Mouse (Mus musculus): ENCODE results near the gene Hnrnpdl. TPM values are rescaled to one million over a fixed set of nuclear protein-coding genes. Genes with fewer than 3 reads are reported as not detected.

The Hnrnpdl gene
- total and polyA plus RNA-seq, 3 experiments: 44.1 to 57.3 (median 57.1) TPM

- intact Hi-C loops (cut with DNase I): no loop called here
- H3K9ac ChIP-seq (ENCODE audit: low read depth, low read length): no peak overlapping the region
- no peak for DNase-seq
- H3K36me3 ChIP-seq (ENCODE audit: control insufficient read depth, insufficient read depth, low read length): no peaks in the 10 kb centered on the region
- peaks cover 11% of the 10 kb centered on the region for H3K4me1 ChIP-seq (ENCODE audit: control insufficient read depth, insufficient read depth, low read length)
- TF ChIP-seq POLR2A (IDR thresholded peaks at IDR 0.05; ENCODE audit: insufficient read depth, low read depth, low read length) (no peak), EP300 (IDR thresholded peaks at IDR 0.05; ENCODE audit: insufficient read depth, low read depth, low read length) (no peak), CTCF (IDR thresholded peaks at IDR 0.05) (no peak)
- no peak overlapping the region for H3K27ac ChIP-seq
- 62% methylated on average over 11 of the region's 11 CpGs for WGBS
- no peaks in the 10 kb centered on the region for H3K27me3 ChIP-seq (ENCODE audit: control insufficient read depth, insufficient read depth, low read length)
- H3K4me3 ChIP-seq: no peak overlapping the region
- peaks cover 4% of the 10 kb centered on the region for H3K79me2 ChIP-seq (replicated peaks; ENCODE audit: control insufficient read depth, insufficient read depth, low read length)
Measured at GRCm38 (mm10) chr5:100054807-100055547, 15.5 kb upstream of the Hnrnpdl start.

- Histone ChIP-seq H3K79me2 (replicated peaks; ENCODE audit: control insufficient read depth, insufficient read depth, low read length) (peaks cover 6% of the 10 kb centered on the region), H3K27ac (no peak overlapping the region), H3K9ac (ENCODE audit: low read depth, low read length) (no peak overlapping the region), H3K27me3 (ENCODE audit: control insufficient read depth, insufficient read depth, low read length) (no peaks in the 10 kb centered on the region), H3K4me1 (ENCODE audit: control insufficient read depth, insufficient read depth, low read length) (peaks cover 13% of the 10 kb centered on the region), H3K4me3 (no peak overlapping the region), H3K36me3 (ENCODE audit: control insufficient read depth, insufficient read depth, low read length) (no peaks in the 10 kb centered on the region)
- 95% methylated on average over 7 of the region's 7 CpGs for WGBS
- intact Hi-C loops (cut with DNase I): no loop called here
- DNase-seq: no peak
- TF ChIP-seq EP300 (IDR thresholded peaks at IDR 0.05; ENCODE audit: insufficient read depth, low read depth, low read length) (no peak), POLR2A (IDR thresholded peaks at IDR 0.05; ENCODE audit: insufficient read depth, low read depth, low read length) (no peak)
Measured at GRCm38 (mm10) chr5:100052728-100053127, 13.3 kb upstream of the Hnrnpdl start.

GRCm38 (mm10) chr5:100049904-100050303 is 10.4 kb upstream of the Hnrnpdl start:
- Histone ChIP-seq H3K4me1 (ENCODE audit: control insufficient read depth, insufficient read depth, low read length) (peaks cover 9% of the 10 kb centered on the region), H3K36me3 (ENCODE audit: control insufficient read depth, insufficient read depth, low read length) (no peaks in the 10 kb centered on the region), H3K27ac (no peak overlapping the region), H3K4me3 (no peak overlapping the region), H3K79me2 (replicated peaks; ENCODE audit: control insufficient read depth, insufficient read depth, low read length) (peaks cover 6% of the 10 kb centered on the region), H3K27me3 (ENCODE audit: control insufficient read depth, insufficient read depth, low read length) (no peaks in the 10 kb centered on the region), H3K9ac (ENCODE audit: low read depth, low read length) (no peak overlapping the region)
- TF ChIP-seq CTCF (IDR thresholded peaks at IDR 0.05): no peak
- TF ChIP-seq POLR2A (IDR thresholded peaks at IDR 0.05; ENCODE audit: insufficient read depth, low read depth, low read length): no peak
- no peak for TF ChIP-seq EP300 (IDR thresholded peaks at IDR 0.05; ENCODE audit: insufficient read depth, low read depth, low read length)
- WGBS: 92% methylated on average over 3 of the region's 3 CpGs
- DNase-seq: no peak
- intact Hi-C loops (cut with DNase I): loop anchor here (10.0 kb wide), 1 partner anchor 795 kb away; no protein-coding TSS in a partner anchor

GRCm38 (mm10) chr5:100047871-100048270 is 8.4 kb upstream of the Hnrnpdl start:
- no peak for TF ChIP-seq CTCF (IDR thresholded peaks at IDR 0.05)
- TF ChIP-seq EP300 (IDR thresholded peaks at IDR 0.05; ENCODE audit: insufficient read depth, low read depth, low read length): no peak
- TF ChIP-seq POLR2A (IDR thresholded peaks at IDR 0.05; ENCODE audit: insufficient read depth, low read depth, low read length): no peak
- no peak overlapping the region for H3K27ac ChIP-seq
- peak in 1 of 2 experiments; percentile 23 for DNase-seq
- 30% methylated on average over 7 of the region's 7 CpGs for WGBS
- no peaks in the 10 kb centered on the region for H3K27me3 ChIP-seq (ENCODE audit: control insufficient read depth, insufficient read depth, low read length)
- no peaks in the 10 kb centered on the region for H3K36me3 ChIP-seq (ENCODE audit: control insufficient read depth, insufficient read depth, low read length)
- peaks cover 6% of the 10 kb centered on the region for H3K4me1 ChIP-seq (ENCODE audit: control insufficient read depth, insufficient read depth, low read length)
- H3K4me3 ChIP-seq: no peak overlapping the region
- peaks cover 4% of the 10 kb centered on the region for H3K79me2 ChIP-seq (replicated peaks; ENCODE audit: control insufficient read depth, insufficient read depth, low read length)
- H3K9ac ChIP-seq (ENCODE audit: low read depth, low read length): no peak overlapping the region
- intact Hi-C loops (cut with DNase I): loop anchor here (10.0 kb wide), 1 partner anchor 793 kb away; no protein-coding TSS in a partner anchor

- H3K79me2 ChIP-seq (replicated peaks; ENCODE audit: control insufficient read depth, insufficient read depth, low read length): peaks cover 2% of the 10 kb centered on the region
- H3K36me3 ChIP-seq (ENCODE audit: control insufficient read depth, insufficient read depth, low read length): no peaks in the 10 kb centered on the region
- no peaks in the 10 kb centered on the region for H3K27me3 ChIP-seq (ENCODE audit: control insufficient read depth, insufficient read depth, low read length)
- H3K4me1 ChIP-seq (ENCODE audit: control insufficient read depth, insufficient read depth, low read length): peaks cover 6% of the 10 kb centered on the region
- 69% methylated on average over 8 of the region's 8 CpGs for WGBS
- no peak overlapping the region for H3K4me3 ChIP-seq
- no peak overlapping the region for H3K9ac ChIP-seq (ENCODE audit: low read depth, low read length)
- no peak overlapping the region for H3K27ac ChIP-seq
- intact Hi-C loops (cut with DNase I): loop anchor here (10.0 kb wide), 1 partner anchor 792 kb away; no protein-coding TSS in a partner anchor
- TF ChIP-seq CTCF (IDR thresholded peaks at IDR 0.05) (no peak), EP300 (IDR thresholded peaks at IDR 0.05; ENCODE audit: insufficient read depth, low read depth, low read length) (no peak), POLR2A (IDR thresholded peaks at IDR 0.05; ENCODE audit: insufficient read depth, low read depth, low read length) (no peak)
- DNase-seq: no peak
Measured at GRCm38 (mm10) chr5:100047143-100047640, 7.7 kb upstream of the Hnrnpdl start.

- H3K4me1 ChIP-seq (ENCODE audit: control insufficient read depth, insufficient read depth, low read length): peaks cover 6% of the 10 kb centered on the region
- TF ChIP-seq CTCF (IDR thresholded peaks at IDR 0.05) (no peak), EP300 (IDR thresholded peaks at IDR 0.05; ENCODE audit: insufficient read depth, low read depth, low read length) (no peak), POLR2A (IDR thresholded peaks at IDR 0.05; ENCODE audit: insufficient read depth, low read depth, low read length) (no peak)
- no peak overlapping the region for H3K9ac ChIP-seq (ENCODE audit: low read depth, low read length)
- H3K27me3 ChIP-seq (ENCODE audit: control insufficient read depth, insufficient read depth, low read length): no peaks in the 10 kb centered on the region
- H3K27ac ChIP-seq: no peak overlapping the region
- no peak for DNase-seq
- intact Hi-C loops (cut with DNase I): loop anchor here (10.0 kb wide), 1 partner anchor 791 kb away; no protein-coding TSS in a partner anchor
- H3K36me3 ChIP-seq (ENCODE audit: control insufficient read depth, insufficient read depth, low read length): no peaks in the 10 kb centered on the region
- no peak overlapping the region for H3K4me3 ChIP-seq
- 82% methylated on average over 3 of the region's 3 CpGs for WGBS
- H3K79me2 ChIP-seq (replicated peaks; ENCODE audit: control insufficient read depth, insufficient read depth, low read length): peaks cover 4% of the 10 kb centered on the region
Measured at GRCm38 (mm10) chr5:100046096-100046495, 6.6 kb upstream of the Hnrnpdl start.

Measured in heart, adult 2 months (tissue).